Mouse (Mus musculus): Measurements from ENCODE around the gene Ccr6. TPM values are rescaled to one million over a fixed set of nuclear protein-coding genes. Genes with fewer than 3 reads are reported as not detected.

Gene Ccr6
- polyA plus RNA-seq, 1 experiment = not detected

- Histone ChIP-seq H3K4me1 (ENCODE audit: control insufficient read depth, insufficient read depth, low read length) (peaks cover 12% of the 10 kb centered on the region), H3K4me3 (replicated peaks; ENCODE audit: control insufficient read depth, low read depth, low read length) (no peak overlapping the region), H3K27ac (ENCODE audit: control insufficient read depth, insufficient read depth, low read depth, low read length, poor library complexity) (no peak overlapping the region; the same call in 1 of the 2 replicates)
- TF ChIP-seq CTCF (IDR thresholded peaks at IDR 0.05; ENCODE audit: control insufficient read depth, insufficient read depth, low read length) (no peak), POLR2A (IDR thresholded peaks at IDR 0.05; ENCODE audit: borderline replicate concordance, control insufficient read depth, low read depth, low read length) (no peak)
- WGBS = 49% methylated on average over 15 of the region's 15 CpGs
Measured at GRCm38 (mm10) chr17:8238012-8238710, 2.3 kb downstream of the Ccr6 start.

GRCm38 (mm10) chr17:8239561-8239960 lies 3.7 kb downstream of the Ccr6 start:
- Histone ChIP-seq H3K27ac (ENCODE audit: control insufficient read depth, insufficient read depth, low read depth, low read length, poor library complexity) (no peak overlapping the region), H3K4me1 (ENCODE audit: control insufficient read depth, insufficient read depth, low read length) (peaks cover 8% of the 10 kb centered on the region; the same call in 1 of the 2 replicates), H3K4me3 (replicated peaks; ENCODE audit: control insufficient read depth, low read depth, low read length) (no peak overlapping the region)
- 59% methylated on average over 3 of the region's 3 CpGs for WGBS
- TF ChIP-seq POLR2A (IDR thresholded peaks at IDR 0.05; ENCODE audit: borderline replicate concordance, control insufficient read depth, low read depth, low read length) (no peak), CTCF (IDR thresholded peaks at IDR 0.05; ENCODE audit: control insufficient read depth, insufficient read depth, low read length) (no peak)

- Histone ChIP-seq H3K4me1 (ENCODE audit: control insufficient read depth, insufficient read depth, low read length) (peaks cover 7% of the 10 kb centered on the region; the same call in 1 of the 2 replicates), H3K27ac (ENCODE audit: control insufficient read depth, insufficient read depth, low read depth, low read length, poor library complexity) (no peak overlapping the region), H3K4me3 (replicated peaks; ENCODE audit: control insufficient read depth, low read depth, low read length) (no peak overlapping the region)
- 42% methylated on average over 4 of the region's 4 CpGs for WGBS
- TF ChIP-seq CTCF (IDR thresholded peaks at IDR 0.05; ENCODE audit: control insufficient read depth, insufficient read depth, low read length) (no peak), POLR2A (IDR thresholded peaks at IDR 0.05; ENCODE audit: borderline replicate concordance, control insufficient read depth, low read depth, low read length) (no peak)
Measured at GRCm38 (mm10) chr17:8240517-8240916, 4.7 kb downstream of the Ccr6 start.

GRCm38 (mm10) chr17:8241645-8242044 lies 5.8 kb downstream of the Ccr6 start:
- Histone ChIP-seq H3K4me3 (replicated peaks; ENCODE audit: control insufficient read depth, low read depth, low read length) (no peak overlapping the region), H3K27ac (ENCODE audit: control insufficient read depth, insufficient read depth, low read depth, low read length, poor library complexity) (no peak overlapping the region), H3K4me1 (ENCODE audit: control insufficient read depth, insufficient read depth, low read length) (peaks cover 5% of the 10 kb centered on the region; the same call in 1 of the 2 replicates)
- TF ChIP-seq CTCF (IDR thresholded peaks at IDR 0.05; ENCODE audit: control insufficient read depth, insufficient read depth, low read length) (no peak), POLR2A (IDR thresholded peaks at IDR 0.05; ENCODE audit: borderline replicate concordance, control insufficient read depth, low read depth, low read length) (no peak)
- WGBS = 85% methylated on average over 12 of the region's 12 CpGs

- Histone ChIP-seq H3K4me3 (replicated peaks; ENCODE audit: control insufficient read depth, low read depth, low read length) (no peak overlapping the region), H3K27ac (ENCODE audit: control insufficient read depth, insufficient read depth, low read depth, low read length, poor library complexity) (no peak overlapping the region), H3K4me1 (ENCODE audit: control insufficient read depth, insufficient read depth, low read length) (peaks cover 5% of the 10 kb centered on the region; the same call in 1 of the 2 replicates)
- 79% methylated on average over 11 of the region's 11 CpGs for WGBS
- TF ChIP-seq POLR2A (IDR thresholded peaks at IDR 0.05; ENCODE audit: borderline replicate concordance, control insufficient read depth, low read depth, low read length) (no peak), CTCF (IDR thresholded peaks at IDR 0.05; ENCODE audit: control insufficient read depth, insufficient read depth, low read length) (no peak)
Measured at GRCm38 (mm10) chr17:8242186-8242585, 6.3 kb downstream of the Ccr6 start.

- no peak overlapping the region for H3K27ac ChIP-seq (ENCODE audit: control insufficient read depth, insufficient read depth, low read depth, low read length, poor library complexity)
- WGBS = 81% methylated on average over 2 of the region's 2 CpGs
- H3K4me1 ChIP-seq (ENCODE audit: control insufficient read depth, insufficient read depth, low read length) = no peaks in the 10 kb centered on the region; the same call in 1 of the 2 replicates
- no peak overlapping the region for H3K4me3 ChIP-seq (replicated peaks; ENCODE audit: control insufficient read depth, low read depth, low read length)
- no peak for TF ChIP-seq POLR2A (IDR thresholded peaks at IDR 0.05; ENCODE audit: borderline replicate concordance, control insufficient read depth, low read depth, low read length)
- no peak for TF ChIP-seq CTCF (IDR thresholded peaks at IDR 0.05; ENCODE audit: control insufficient read depth, insufficient read depth, low read length)
Measured at GRCm38 (mm10) chr17:8244124-8244523, 8.3 kb downstream of the Ccr6 start.

GRCm38 (mm10) chr17:8246102-8246754 lies 10.4 kb downstream of the Ccr6 start:
- Histone ChIP-seq H3K4me3 (replicated peaks; ENCODE audit: control insufficient read depth, low read depth, low read length) (no peak overlapping the region), H3K4me1 (ENCODE audit: control insufficient read depth, insufficient read depth, low read length) (no peaks in the 10 kb centered on the region; the same call in 1 of the 2 replicates), H3K27ac (ENCODE audit: control insufficient read depth, insufficient read depth, low read depth, low read length, poor library complexity) (no peak overlapping the region)
- WGBS = 82% methylated on average over 4 of the region's 4 CpGs
- TF ChIP-seq CTCF (IDR thresholded peaks at IDR 0.05; ENCODE audit: control insufficient read depth, insufficient read depth, low read length) (no peak), POLR2A (IDR thresholded peaks at IDR 0.05; ENCODE audit: borderline replicate concordance, control insufficient read depth, low read depth, low read length) (no peak)

- Histone ChIP-seq H3K4me1 (ENCODE audit: control insufficient read depth, insufficient read depth, low read length) (no peaks in the 10 kb centered on the region; the same call in 1 of the 2 replicates), H3K27ac (ENCODE audit: control insufficient read depth, insufficient read depth, low read depth, low read length, poor library complexity) (no peak overlapping the region), H3K4me3 (replicated peaks; ENCODE audit: control insufficient read depth, low read depth, low read length) (no peak overlapping the region)
- 71% methylated on average over 7 of the region's 7 CpGs for WGBS
- TF ChIP-seq POLR2A (IDR thresholded peaks at IDR 0.05; ENCODE audit: borderline replicate concordance, control insufficient read depth, low read depth, low read length) = no peak
- TF ChIP-seq CTCF (IDR thresholded peaks at IDR 0.05; ENCODE audit: control insufficient read depth, insufficient read depth, low read length) = no peak
Measured at GRCm38 (mm10) chr17:8251704-8252103, 15.9 kb downstream of the Ccr6 start.

Data from bone marrow, adult 2 months (tissue).